Mouse (Mus musculus) embryonic fibroblast, embryonic 13.5 days (primary cell): ENCODE data around the gene Rftn1.

Experiments
- CTCF ChIP-seq: IDR thresholded peaks from 2 replicates; pipeline ENCODE4 v1.5.1; 2011; ENCODE audit warnings: mild to moderate bottlenecking, control low read depth, low read length, moderate library complexity, borderline replicate concordance; ENCODE audit not compliant: insufficient read depth
- POLR2A ChIP-seq: IDR thresholded peaks from 2 replicates; pipeline ENCODE4 v1.6.1; 2011; ENCODE audit warnings: low read depth, mild to moderate bottlenecking, control low read depth, low read length, moderate library complexity

- TF ChIP-seq POLR2A (no peak), CTCF (no peak)
These were observed 153.1 kb downstream of the Rftn1 start for GRCm38 (mm10) chr17:50037416-50037815.
